Mouse (Mus musculus) cerebellum, adult 2 months (tissue): ENCODE measurements around the gene Eif4g3.

Experiments used
- CTCF ChIP-seq: fragments of 200-500 bp; IDR thresholded peaks from 2 replicates; pipeline ENCODE4 v1.5.1; 2011; ENCODE audit warnings: low read depth, mild to moderate bottlenecking, control low read depth, low read length, moderate library complexity, borderline replicate concordance; ENCODE audit not compliant: insufficient read depth
- POLR2A ChIP-seq: fragments of 200-500 bp; IDR thresholded peaks from 2 replicates; pipeline ENCODE4 v1.6.1; 2011; ENCODE audit warnings: low read length, control low read depth, borderline replicate concordance; ENCODE audit not compliant: insufficient read depth

- TF ChIP-seq CTCF (no peak), POLR2A (no peak)
Measured at GRCm38 (mm10) chr4:138131226-138131625, 138.4 kb downstream of the Eif4g3 start.
